Mouse (Mus musculus) liver, embryonic 14.5 days (tissue): Measurements from ENCODE around the gene Spire2.

Experiments
- CTCF ChIP-seq: IDR thresholded peaks from 2 replicates; pipeline ENCODE4 v1.5.1; 2016; ENCODE audit warnings: antibody characterized with exemption, low read depth, control low read depth
- EP300 ChIP-seq: IDR thresholded peaks from 2 replicates; pipeline ENCODE4 v1.6.1; 2016; ENCODE audit warnings: antibody characterized with exemption, low read depth

DNA sequence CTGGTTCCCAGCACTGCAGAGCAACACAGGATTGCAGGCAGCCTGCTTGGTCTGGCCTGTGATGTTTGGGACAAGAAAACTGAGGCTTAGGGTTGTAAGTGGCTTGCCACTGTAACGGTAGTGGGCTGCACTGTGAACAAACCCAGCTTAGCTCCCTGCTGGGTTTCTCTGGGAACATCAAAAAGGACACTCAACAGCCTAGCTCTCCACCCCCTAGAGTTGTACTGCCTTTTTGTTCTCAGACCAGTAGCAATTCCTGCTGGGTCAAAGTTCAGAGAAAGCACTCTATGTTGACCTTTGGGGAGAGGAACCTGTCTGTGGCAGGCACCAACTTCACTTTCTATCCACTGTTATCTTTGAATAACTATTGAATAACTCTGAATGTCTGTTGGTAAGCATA lies 2.0 kb downstream of the Spire2 start:
- no peak for TF ChIP-seq CTCF
- no peak for TF ChIP-seq EP300
